Mouse (Mus musculus) thymus, adult 2 months (tissue): ENCODE results near the gene Phlpp1.

Experiments
- CTCF ChIP-seq: fragments of 200-500 bp; IDR thresholded peaks from 2 replicates; pipeline ENCODE4 v1.5.1; 2012; ENCODE audit warnings: mild to moderate bottlenecking, control low read depth, low read length, moderate library complexity, borderline replicate concordance; ENCODE audit not compliant: control insufficient read depth, poor library complexity, insufficient read depth; ENCODE audit errors: extremely low read depth
- POLR2A ChIP-seq: fragments of 200-500 bp; IDR thresholded peaks from 2 replicates; pipeline ENCODE4 v1.6.1; 2012; ENCODE audit warnings: mild to moderate bottlenecking, low read length, control low read depth, moderate library complexity; ENCODE audit not compliant: control insufficient read depth, poor library complexity, insufficient read depth; ENCODE audit errors: extremely low read depth

DNA sequence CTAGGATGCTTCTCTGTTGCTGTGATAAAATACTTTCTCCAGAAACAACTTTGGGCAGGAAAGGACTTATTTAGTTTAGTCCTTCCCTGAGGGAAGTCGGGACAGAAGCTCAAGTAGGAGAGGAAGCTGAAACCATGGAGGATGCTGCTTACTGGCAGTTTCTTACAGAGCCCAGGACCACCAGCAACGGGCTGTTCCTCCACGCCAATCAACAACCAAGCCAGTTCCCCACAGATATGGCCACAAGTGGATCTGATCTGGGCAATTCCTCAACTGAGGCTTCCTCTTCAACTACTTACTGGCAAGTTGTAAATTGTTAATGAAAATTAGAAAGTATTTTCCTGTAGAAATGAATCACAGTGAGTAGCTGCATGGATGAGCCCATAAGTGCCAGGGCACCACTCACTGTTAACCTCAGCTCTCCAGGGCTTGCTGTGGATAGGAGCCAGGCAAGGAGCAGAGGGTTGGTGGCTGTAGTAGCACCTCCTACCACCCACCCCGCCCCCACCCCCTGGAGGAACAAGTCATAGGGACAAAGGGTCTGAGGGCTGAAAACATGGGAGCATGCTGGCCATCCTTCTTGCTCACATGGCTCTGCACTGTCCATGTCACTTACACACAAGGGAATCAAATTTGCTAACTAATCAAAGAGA lies 39.7 kb upstream of the Phlpp1 start:
- TF ChIP-seq CTCF (no peak), POLR2A (no peak)
